Mouse (Mus musculus) heart, adult 2 months (tissue): Measurements from ENCODE around the gene 3110082I17Rik. TPM values are rescaled to one million over a fixed set of nuclear protein-coding genes. Genes with fewer than 3 reads are reported as not detected.
"Not testable (repeated sequence)": the region's sequence is repeated elsewhere in the genome, so short reads cannot be mapped to it uniquely, and the experiment has no call there.

Experiments used
- DNase-seq, 2 experiments: peaks; one replicate each; pipeline ENCODE4 v3.0.0; 2021
- H3K27ac ChIP-seq: fragments of 200-600 bp; 2 replicates; pipeline ENCODE4 v1.8.1; 2022
- H3K27me3 ChIP-seq: fragments of 200-500 bp; 2 replicates; pipeline ENCODE4 v1.6.1; 2012; ENCODE audit warnings: mild to moderate bottlenecking, low read length, inconsistent platforms, mixed read lengths; ENCODE audit not compliant: control insufficient read depth, insufficient read depth
- H3K36me3 ChIP-seq: fragments of 200-500 bp; 2 replicates; pipeline ENCODE4 v1.6.1; 2012; ENCODE audit warnings: low read length, inconsistent platforms; ENCODE audit not compliant: control insufficient read depth, insufficient read depth
- H3K4me1 ChIP-seq: fragments of 200-500 bp; 2 replicates; pipeline ENCODE4 v1.6.1; 2011; ENCODE audit warnings: low read length; ENCODE audit not compliant: control insufficient read depth, insufficient read depth
- H3K4me3 ChIP-seq: fragments of 200-600 bp; 2 replicates; pipeline ENCODE4 v1.8.1; 2022
- H3K79me2 ChIP-seq: fragments of 200-500 bp; replicated peaks from 2 replicates; pipeline ENCODE4 v1.6.1; 2012; ENCODE audit warnings: mild to moderate bottlenecking, inconsistent platforms, low read length, moderate library complexity, mixed read lengths; ENCODE audit not compliant: control insufficient read depth, insufficient read depth
- H3K9ac ChIP-seq: fragments of 200-500 bp; 2 replicates; pipeline ENCODE4 v1.6.1; 2012; ENCODE audit warnings: low read depth, mild to moderate bottlenecking, control low read depth, inconsistent platforms, low read length, mixed read lengths
- CTCF ChIP-seq: fragments of 200-600 bp; IDR thresholded peaks from 2 replicates; pipeline ENCODE4 v1.8.1; 2022; ENCODE audit warnings: antibody characterized with exemption, mild to moderate bottlenecking, moderate library complexity
- EP300 ChIP-seq: fragments of 200-500 bp; IDR thresholded peaks from 2 replicates; pipeline ENCODE4 v1.6.1; 2011; ENCODE audit warnings: low read depth, low read length, control low read depth; ENCODE audit not compliant: insufficient read depth
- POLR2A ChIP-seq: fragments of 200-500 bp; IDR thresholded peaks from 2 replicates; pipeline ENCODE4 v1.6.1; 2011; ENCODE audit warnings: mild to moderate bottlenecking, low read depth, low read length, control low read depth; ENCODE audit not compliant: insufficient read depth
- WGBS: fragments of 180-500 bp; shearing (Covaris S2); methylation state at CpG from one replicate; pipeline ENCODE4 v1.1.7; 2018; 5-methylcytosine and 5-hydroxymethylcytosine counted together
- intact Hi-C: fragments of 180-260 bp; cut with DNase I; formaldehyde crosslinking; loops from one replicate; pipeline ENCODE4 v1.15.1; 2025
- polyA plus RNA-seq: library from polyadenylated mRNA; depleted of rRNA; stranded (reverse); fragments of >200 nt; gene quantifications from 2 replicates; pipeline ENCODE4 v1.2.3, GENCODE M21; 2012
- total RNA-seq, 2 experiments: library from RNA; stranded (reverse); gene quantifications; 2 replicates each; pipeline ENCODE4 v1.2.3; 2021

The 3110082I17Rik gene
- total and polyA plus RNA-seq, 3 experiments = 4.9 to 5.7 (median 5.6) TPM

DNA sequence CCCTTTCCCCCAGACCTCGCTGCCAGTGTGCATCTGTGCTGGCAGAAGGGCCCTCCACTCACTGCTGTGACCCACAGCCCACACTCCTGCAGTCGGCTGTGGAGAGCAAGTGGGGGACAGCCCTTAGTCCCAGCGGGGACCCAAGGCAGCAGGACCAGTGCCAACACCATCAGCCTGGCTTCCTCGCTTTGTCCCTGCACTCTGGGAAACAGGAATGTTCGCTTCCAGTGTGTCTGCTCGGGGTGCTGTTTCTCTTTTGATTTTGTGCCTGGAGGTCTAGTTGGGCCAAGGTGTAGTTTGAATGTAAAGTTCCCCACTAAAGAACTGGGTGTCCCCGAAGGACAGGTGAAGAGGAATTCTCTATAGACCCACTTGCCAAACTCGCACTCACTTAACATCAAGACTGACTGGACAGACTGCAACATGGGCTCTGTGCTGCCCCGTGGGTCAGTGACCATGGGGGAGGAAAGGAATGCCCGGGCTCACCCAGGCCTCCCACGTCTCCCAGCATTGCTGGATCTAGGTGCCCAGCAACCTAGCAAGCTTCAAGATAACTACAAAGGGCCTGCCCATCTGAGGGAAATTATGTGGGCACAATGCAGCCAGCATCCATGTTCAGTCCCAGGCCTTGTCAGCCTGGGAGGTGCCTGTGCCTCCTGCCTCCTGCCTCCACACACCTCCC lies 68.9 kb downstream of the 3110082I17Rik start:
- peaks cover 5% of the 10 kb centered on the region for H3K79me2 ChIP-seq
- TF ChIP-seq EP300 (peak; percentile 60; the same call in 1 of the 2 replicates), POLR2A (0 out of 2 replicates have a peak, but pooled peaks have one; percentile 13), CTCF (0 out of 2 replicates have a peak, but pooled peaks have one; percentile 2)
- peak in 1 of 2 experiments; percentile 63 for DNase-seq
- H3K27me3 ChIP-seq = no peaks in the 10 kb centered on the region
- peaks cover 5% of the 10 kb centered on the region; the same call in 1 of the 2 replicates for H3K36me3 ChIP-seq
- no peak overlapping the region; the same call in 1 of the 2 replicates for H3K4me3 ChIP-seq
- peak overlapping the region; percentile 77 for H3K27ac ChIP-seq
- intact Hi-C loops = no loop called here
- H3K9ac ChIP-seq = peak overlapping the region; percentile 56
- H3K4me1 ChIP-seq = peaks cover 43% of the 10 kb centered on the region
- WGBS = 33% methylated on average over 11 of the region's 11 CpGs

DNA sequence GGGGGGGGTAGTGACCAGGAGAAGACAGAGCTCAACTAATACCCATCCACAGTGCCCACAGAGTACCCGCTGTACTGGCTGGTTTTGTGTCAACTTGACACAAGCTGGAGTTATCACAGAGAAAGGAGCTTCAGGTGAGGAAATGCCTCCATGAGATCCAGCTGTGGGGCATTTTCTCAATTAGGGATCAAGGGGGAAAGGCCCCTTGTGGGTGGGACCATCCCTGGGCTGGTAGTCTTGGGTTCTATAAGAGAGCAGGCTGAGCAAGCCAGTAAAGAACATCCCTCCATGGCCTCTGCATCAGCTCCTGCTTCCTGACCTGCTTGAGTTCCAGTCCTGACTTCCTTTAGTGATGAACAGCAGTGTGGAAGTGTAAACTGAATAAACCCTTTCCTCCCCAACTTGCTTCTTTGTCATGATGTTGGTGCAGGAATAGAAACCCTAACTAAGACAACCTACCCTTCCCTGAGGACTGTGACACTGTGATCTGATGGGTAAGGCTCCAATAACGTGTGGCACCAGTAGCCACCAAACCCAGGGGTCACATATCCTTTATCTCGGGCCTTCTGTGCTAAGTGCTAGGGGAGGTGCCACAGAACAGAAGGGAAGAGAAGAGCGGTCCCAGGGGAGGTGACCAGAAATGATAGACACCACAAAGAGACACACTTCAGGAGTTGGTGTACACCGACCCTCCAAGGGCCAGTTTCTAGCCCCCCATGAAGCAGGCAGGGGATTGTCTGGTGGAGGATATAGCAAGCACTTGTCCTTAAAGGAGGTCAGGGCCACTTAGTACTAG lies 69.8 kb downstream of the 3110082I17Rik start:
- H3K4me1 ChIP-seq = peaks cover 52% of the 10 kb centered on the region
- H3K79me2 ChIP-seq, H3K4me3 ChIP-seq, H3K27me3 ChIP-seq, H3K36me3 ChIP-seq, DNase-seq, intact Hi-C loops: not testable (repeated sequence)
- H3K9ac ChIP-seq = peak overlapping the region; percentile 56
- WGBS = 50% methylated on average over 5 of the region's 5 CpGs
- peak overlapping the region; percentile 91 for H3K27ac ChIP-seq

DNA sequence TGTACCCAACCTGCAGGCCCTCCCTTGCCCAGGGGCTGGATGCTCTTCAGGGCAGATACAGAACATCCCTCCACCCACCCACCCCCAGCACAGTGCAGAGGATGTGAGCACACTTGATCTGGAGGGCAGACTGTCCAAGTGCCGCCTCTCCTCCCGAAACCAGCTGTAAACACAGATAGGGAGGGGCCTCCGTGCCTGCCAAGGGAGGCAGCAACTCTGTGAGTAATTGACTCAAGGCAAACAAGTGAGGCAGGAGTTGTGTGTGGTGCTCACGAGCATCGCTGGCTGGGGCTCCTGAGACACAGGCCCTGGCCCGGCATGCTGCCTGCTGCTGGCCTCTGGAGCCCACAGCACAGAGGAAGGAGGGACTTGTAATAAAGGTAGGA lies 70.7 kb downstream of the 3110082I17Rik start:
- H3K79me2 ChIP-seq = peaks cover 5% of the 10 kb centered on the region; the same call in 1 of the 2 replicates
- H3K27ac ChIP-seq = peak overlapping the region; percentile 91
- no peaks in the 10 kb centered on the region for H3K27me3 ChIP-seq
- peak; percentile 80 to 88 for DNase-seq
- H3K36me3 ChIP-seq = peaks cover 5% of the 10 kb centered on the region; the same call in 1 of the 2 replicates
- intact Hi-C loops = loop anchor here (10.0 kb wide), 1 partner anchor 405 kb away; the partner anchor contains the start of gene Mafk
- peak overlapping the region; percentile 32 for H3K4me3 ChIP-seq
- 1% methylated on average over 6 of the region's 6 CpGs for WGBS
- peak; percentile 87 for TF ChIP-seq EP300
- TF ChIP-seq POLR2A = peak; percentile 71
- TF ChIP-seq CTCF = no peak
- H3K4me1 ChIP-seq = peaks cover 60% of the 10 kb centered on the region
- peak overlapping the region; percentile 32 for H3K9ac ChIP-seq

DNA sequence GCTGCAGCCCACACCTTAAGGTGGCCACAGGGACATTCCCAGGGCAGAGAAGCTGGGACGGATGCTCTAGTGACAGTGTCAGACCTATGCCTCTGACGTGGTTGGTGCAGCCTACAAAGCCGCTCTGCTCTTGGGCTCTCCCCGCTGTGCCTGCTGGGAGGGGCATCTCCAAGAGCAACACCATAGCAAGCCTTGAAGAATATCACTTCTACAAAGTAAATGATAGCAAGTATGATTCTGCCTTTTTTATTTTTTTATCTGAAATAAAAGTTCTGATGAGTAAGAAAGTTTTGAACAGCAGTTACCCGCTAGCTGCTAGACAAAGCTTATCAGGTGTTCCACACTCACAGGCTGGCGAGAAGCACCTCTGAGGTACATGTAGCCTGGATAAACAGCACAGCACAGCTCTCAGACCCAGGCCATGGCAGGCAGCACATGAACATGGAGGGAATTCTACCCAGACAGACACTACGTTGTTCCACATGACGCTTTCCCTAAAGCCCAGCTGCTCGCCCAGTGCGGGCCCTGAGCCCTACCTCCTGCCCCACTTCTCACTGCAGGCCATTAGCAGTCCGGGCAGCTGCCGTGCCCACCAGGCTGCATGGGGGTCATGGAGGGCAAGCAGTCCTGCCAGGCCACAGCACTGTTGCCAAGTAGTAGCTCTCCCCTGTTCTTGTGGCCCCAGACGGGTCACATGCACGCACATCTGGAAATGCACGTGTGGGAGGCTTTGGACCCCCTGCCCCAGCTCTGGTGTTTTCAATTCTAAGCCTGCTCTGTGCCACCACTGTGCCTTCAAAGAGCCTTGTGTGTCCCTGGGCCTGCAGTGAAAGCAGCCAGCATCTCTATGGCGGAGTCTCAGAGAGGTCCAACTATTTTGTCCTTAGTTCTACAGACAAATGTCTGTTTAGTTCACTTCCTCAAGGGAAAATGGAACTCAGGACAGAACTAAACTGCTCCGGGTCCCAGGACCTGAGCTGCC lies 71.3 kb downstream of the 3110082I17Rik start:
- Histone ChIP-seq H3K4me1 (peaks cover 64% of the 10 kb centered on the region), H3K36me3 (peaks cover 6% of the 10 kb centered on the region; the same call in 1 of the 2 replicates), H3K27ac (peak overlapping the region; percentile 91), H3K27me3 (no peaks in the 10 kb centered on the region), H3K4me3 (no peak overlapping the region; the same call in 1 of the 2 replicates), H3K9ac (peak overlapping the region; percentile 41), H3K79me2 (peaks cover 5% of the 10 kb centered on the region; the same call in 1 of the 2 replicates)
- no peak for DNase-seq
- intact Hi-C loops = loop anchor here (10.0 kb wide), 1 partner anchor 406 kb away; the partner anchor contains the start of gene Mafk
- TF ChIP-seq CTCF = no peak
- TF ChIP-seq POLR2A = no peak
- 0 out of 2 replicates have a peak, but pooled peaks have one; percentile 2 for TF ChIP-seq EP300
- 37% methylated on average over 17 of the region's 17 CpGs for WGBS

DNA sequence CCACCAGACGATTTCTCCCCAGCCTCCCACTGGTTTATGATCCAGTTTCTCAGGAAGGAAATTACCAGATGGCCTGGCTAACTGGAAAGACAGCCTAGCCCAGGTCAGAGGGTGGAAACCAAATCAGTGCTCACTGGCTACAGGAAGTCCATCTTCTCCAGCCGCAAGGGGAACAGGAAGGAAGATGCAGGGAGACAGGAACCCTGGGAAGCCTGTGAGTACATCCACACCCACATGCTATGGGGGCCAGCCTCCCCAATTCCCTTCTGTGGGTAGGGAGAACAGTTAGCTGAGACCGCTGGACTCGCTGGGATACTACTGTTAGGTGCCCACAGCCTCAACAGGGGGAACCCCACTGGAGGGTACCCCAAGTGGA lies 72.1 kb downstream of the 3110082I17Rik start:
- H3K4me3 ChIP-seq = no peak overlapping the region; the same call in 1 of the 2 replicates
- H3K27me3 ChIP-seq = no peaks in the 10 kb centered on the region
- H3K4me1 ChIP-seq = peaks cover 69% of the 10 kb centered on the region
- intact Hi-C loops = loop anchor here (10.0 kb wide), 1 partner anchor 407 kb away; the partner anchor contains the start of gene Mafk
- H3K9ac ChIP-seq = peak overlapping the region; percentile 41
- H3K36me3 ChIP-seq = peaks cover 7% of the 10 kb centered on the region; the same call in 1 of the 2 replicates
- TF ChIP-seq POLR2A = 0 out of 2 replicates have a peak, but pooled peaks have one; percentile 35
- TF ChIP-seq EP300 = peak; percentile 96
- no peak for TF ChIP-seq CTCF
- H3K27ac ChIP-seq = peak overlapping the region; percentile 91
- DNase-seq = peak; percentile 62 to 67
- 38% methylated on average over 4 of the region's 4 CpGs for WGBS
- H3K79me2 ChIP-seq = peaks cover 5% of the 10 kb centered on the region; the same call in 1 of the 2 replicates
